Mouse (Mus musculus) embryonic facial prominence, embryonic 13.5 days (tissue): ENCODE data around the gene Pla1a. TPM values are rescaled to one million over a fixed set of nuclear protein-coding genes. Genes with fewer than 3 reads are reported as not detected.

Experiments
- ATAC-seq: fragments of 200-750 bp; cut with Nextera tagmentation; 2 replicates; pipeline ENCODE4 v1.8.0; 2017; ENCODE audit warnings: low read depth; ENCODE audit not compliant: insufficient number of reproducible peaks, insufficient read depth, low FRiP score, low TSS enrichment
- H3K27ac ChIP-seq: fragments of 300-500 bp; sonication (generic); 2 replicates; pipeline ENCODE4 v1.5.1; 2015; ENCODE audit warnings: moderate library complexity, mild to moderate bottlenecking, inconsistent platforms
- H3K27me3 ChIP-seq: fragments of 300-500 bp; sonication (generic); 2 replicates; pipeline ENCODE4 v1.6.1; 2015; ENCODE audit warnings: mild to moderate bottlenecking, inconsistent platforms
- H3K36me3 ChIP-seq: fragments of 300-500 bp; sonication (generic); 2 replicates; pipeline ENCODE4 v1.6.1; 2015; ENCODE audit warnings: mild to moderate bottlenecking, inconsistent platforms
- H3K4me1 ChIP-seq: fragments of 300-500 bp; sonication (generic); 2 replicates; pipeline ENCODE4 v1.6.1; 2015; ENCODE audit warnings: inconsistent platforms
- H3K4me2 ChIP-seq: fragments of 300-500 bp; sonication (generic); 2 replicates; pipeline ENCODE4 v1.6.1; 2015; ENCODE audit warnings: moderate library complexity, mild to moderate bottlenecking, inconsistent platforms
- H3K4me3 ChIP-seq: fragments of 300-500 bp; sonication (generic); 2 replicates; pipeline ENCODE4 v1.5.1; 2015; ENCODE audit warnings: mild to moderate bottlenecking, inconsistent platforms
- H3K9ac ChIP-seq: fragments of 300-500 bp; sonication (generic); 2 replicates; pipeline ENCODE4 v1.6.1; 2015; ENCODE audit warnings: mild to moderate bottlenecking, inconsistent platforms
- H3K9me3 ChIP-seq: fragments of 300-500 bp; sonication (generic); 2 replicates; pipeline ENCODE4 v1.6.1; 2016; ENCODE audit warnings: inconsistent platforms
- WGBS: fragments of 180-500 bp; shearing (Covaris S2); methylation state at CpG from one replicate; pipeline ENCODE4 v1.1.7; 2015; ENCODE audit warnings: mixed read lengths; 5-methylcytosine and 5-hydroxymethylcytosine counted together
- polyA plus RNA-seq: library from polyadenylated mRNA; unstranded; fragments of >200 nt; fragmentation: Nextera tagmentation; extraction: Ambion mirVana; gene quantifications from 2 replicates; pipeline ENCODE4 v1.2.1, GENCODE M21; 2015

Pla1a gene
- polyA plus RNA-seq, 1 experiment from 2014 or later, result 0.20 TPM

DNA sequence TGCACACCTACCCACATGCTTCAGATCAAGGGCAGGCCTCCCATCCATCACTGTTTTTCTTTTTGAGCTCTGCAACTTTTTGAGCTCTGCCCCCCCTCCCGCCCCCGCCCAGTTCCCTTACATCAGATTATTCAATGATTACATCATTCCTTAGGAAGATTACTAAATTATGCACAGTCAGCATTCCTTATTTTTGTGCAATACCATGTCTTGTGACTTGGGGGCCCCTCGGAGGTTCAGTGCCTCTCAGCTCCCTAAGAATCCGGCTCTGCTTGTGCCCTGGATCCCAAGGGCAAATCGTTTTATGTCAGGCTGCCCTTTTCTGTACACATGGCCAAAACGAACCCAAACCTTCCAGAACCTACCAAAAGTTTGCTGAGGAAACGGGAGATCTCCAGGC, 18.0 kb downstream of the Pla1a start:
- no peak for ATAC-seq
- Histone ChIP-seq H3K4me1 (peaks cover 8% of the 10 kb centered on the region), H3K27me3 (no peaks in the 10 kb centered on the region), H3K36me3 (no peaks in the 10 kb centered on the region), H3K9ac (no peak overlapping the region), H3K9me3 (no peaks in the 10 kb centered on the region), H3K4me3 (no peak overlapping the region), H3K4me2 (no peak overlapping the region), H3K27ac (no peak overlapping the region)
- 82% methylated on average over 7 of the region's 7 CpGs for WGBS

GRCm38 (mm10) chr16:38408416-38408815, 24.5 kb downstream of the Pla1a start:
- Histone ChIP-seq H3K4me3 (no peak overlapping the region), H3K4me2 (no peak overlapping the region), H3K27ac (no peak overlapping the region), H3K27me3 (no peaks in the 10 kb centered on the region), H3K4me1 (no peaks in the 10 kb centered on the region), H3K9ac (no peak overlapping the region), H3K9me3 (no peaks in the 10 kb centered on the region), H3K36me3 (no peaks in the 10 kb centered on the region)
- ATAC-seq, result no peak
- 87% methylated on average over 8 of the region's 8 CpGs for WGBS

- no peak overlapping the region for H3K9ac ChIP-seq
- no peaks in the 10 kb centered on the region for H3K36me3 ChIP-seq
- H3K4me2 ChIP-seq, result no peak overlapping the region
- no peak for ATAC-seq
- H3K27me3 ChIP-seq, result no peaks in the 10 kb centered on the region
- no peak overlapping the region for H3K4me3 ChIP-seq
- no peaks in the 10 kb centered on the region for H3K4me1 ChIP-seq
- H3K27ac ChIP-seq, result no peak overlapping the region
- WGBS, result 28% methylated on average over 5 of the region's 5 CpGs
- H3K9me3 ChIP-seq, result no peaks in the 10 kb centered on the region
Observed at GRCm38 (mm10) chr16:38407584-38407983, 25.4 kb downstream of the Pla1a start.

DNA sequence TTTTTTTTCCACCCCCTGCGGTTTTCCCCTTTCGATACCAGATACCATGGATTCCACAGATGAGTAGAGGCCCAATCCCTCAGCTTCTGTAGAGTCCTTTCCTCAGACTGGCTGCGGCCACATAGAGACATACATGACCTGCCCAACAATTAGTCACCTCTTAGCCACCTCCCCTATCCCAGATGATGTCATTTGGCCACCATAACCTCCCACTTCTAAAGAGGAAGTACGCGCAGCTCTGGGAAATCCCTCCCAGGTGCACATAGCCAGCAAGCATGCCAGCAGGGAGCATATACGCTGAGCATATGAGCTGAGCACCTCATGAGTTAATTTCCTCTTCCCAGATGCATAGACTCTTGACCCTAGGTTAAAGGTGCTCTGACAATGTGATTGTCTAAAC, 26.2 kb downstream of the Pla1a start:
- 83% methylated on average over 6 of the region's 6 CpGs for WGBS
- no peaks in the 10 kb centered on the region for H3K36me3 ChIP-seq
- no peak overlapping the region for H3K27ac ChIP-seq
- no peaks in the 10 kb centered on the region for H3K27me3 ChIP-seq
- ATAC-seq, result no peak
- no peaks in the 10 kb centered on the region for H3K9me3 ChIP-seq
- H3K4me1 ChIP-seq, result no peaks in the 10 kb centered on the region
- H3K9ac ChIP-seq, result no peak overlapping the region
- no peak overlapping the region for H3K4me3 ChIP-seq
- no peak overlapping the region for H3K4me2 ChIP-seq

DNA sequence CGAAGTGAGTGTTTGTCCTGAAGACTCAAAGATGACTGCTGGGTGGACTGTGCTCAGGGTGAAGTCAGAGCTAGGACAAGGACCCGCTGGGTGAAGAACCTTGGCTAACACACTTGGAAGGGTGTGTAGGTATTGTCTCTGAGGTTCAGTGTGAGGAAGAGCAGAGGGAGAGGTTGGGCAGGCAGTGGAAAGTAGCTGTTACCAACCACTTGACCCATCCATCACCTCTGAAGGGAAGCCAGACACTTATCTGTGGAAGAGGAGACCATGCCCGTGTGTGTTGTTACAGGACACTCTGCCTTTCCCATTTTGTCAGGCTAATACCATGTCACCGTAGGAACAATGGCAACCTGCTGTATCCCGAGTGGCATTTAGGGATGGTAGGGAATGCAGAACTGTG, 26.7 kb downstream of the Pla1a start:
- Histone ChIP-seq H3K4me2 (no peak overlapping the region), H3K4me3 (no peak overlapping the region), H3K4me1 (no peaks in the 10 kb centered on the region), H3K27ac (no peak overlapping the region), H3K36me3 (no peaks in the 10 kb centered on the region), H3K9ac (no peak overlapping the region), H3K27me3 (no peaks in the 10 kb centered on the region), H3K9me3 (no peaks in the 10 kb centered on the region)
- 83% methylated on average over 5 of the region's 5 CpGs for WGBS
- ATAC-seq, result no peak

- Histone ChIP-seq H3K27ac (no peak overlapping the region), H3K4me3 (no peak overlapping the region), H3K4me2 (no peak overlapping the region), H3K9me3 (no peaks in the 10 kb centered on the region), H3K4me1 (peaks cover 15% of the 10 kb centered on the region), H3K9ac (no peak overlapping the region), H3K36me3 (no peaks in the 10 kb centered on the region), H3K27me3 (no peaks in the 10 kb centered on the region)
- ATAC-seq, result no peak
- WGBS, result 89% methylated on average over 7 of the region's 7 CpGs
Observed at GRCm38 (mm10) chr16:38403639-38404038, 29.3 kb downstream of the Pla1a start.

DNA sequence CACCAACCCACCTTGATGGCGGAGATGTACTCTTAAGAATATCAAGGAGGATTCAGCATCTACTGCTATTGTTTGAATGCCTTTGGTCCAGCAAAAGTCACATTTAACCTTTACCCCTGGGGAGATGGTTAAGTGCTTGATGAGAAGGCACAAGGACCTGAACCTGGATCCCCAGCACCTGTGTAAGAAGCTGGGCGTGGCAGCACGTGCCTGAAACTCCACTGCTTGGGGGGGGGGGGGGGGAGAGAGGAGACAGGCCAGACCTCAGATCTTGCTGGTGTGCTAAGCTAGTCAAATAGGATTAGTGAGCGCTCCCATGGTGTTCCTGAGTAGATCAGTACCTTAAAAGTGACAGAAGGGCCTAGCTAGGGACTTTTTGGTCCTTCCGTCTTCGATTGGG, 31.5 kb downstream of the Pla1a start:
- 82% methylated on average over 6 of the region's 6 CpGs for WGBS
- Histone ChIP-seq H3K9ac (no peak overlapping the region), H3K4me1 (peaks cover 18% of the 10 kb centered on the region), H3K4me3 (no peak overlapping the region), H3K4me2 (no peak overlapping the region), H3K36me3 (no peaks in the 10 kb centered on the region), H3K27ac (no peak overlapping the region), H3K9me3 (no peaks in the 10 kb centered on the region), H3K27me3 (no peaks in the 10 kb centered on the region)
- ATAC-seq, result no peak

DNA sequence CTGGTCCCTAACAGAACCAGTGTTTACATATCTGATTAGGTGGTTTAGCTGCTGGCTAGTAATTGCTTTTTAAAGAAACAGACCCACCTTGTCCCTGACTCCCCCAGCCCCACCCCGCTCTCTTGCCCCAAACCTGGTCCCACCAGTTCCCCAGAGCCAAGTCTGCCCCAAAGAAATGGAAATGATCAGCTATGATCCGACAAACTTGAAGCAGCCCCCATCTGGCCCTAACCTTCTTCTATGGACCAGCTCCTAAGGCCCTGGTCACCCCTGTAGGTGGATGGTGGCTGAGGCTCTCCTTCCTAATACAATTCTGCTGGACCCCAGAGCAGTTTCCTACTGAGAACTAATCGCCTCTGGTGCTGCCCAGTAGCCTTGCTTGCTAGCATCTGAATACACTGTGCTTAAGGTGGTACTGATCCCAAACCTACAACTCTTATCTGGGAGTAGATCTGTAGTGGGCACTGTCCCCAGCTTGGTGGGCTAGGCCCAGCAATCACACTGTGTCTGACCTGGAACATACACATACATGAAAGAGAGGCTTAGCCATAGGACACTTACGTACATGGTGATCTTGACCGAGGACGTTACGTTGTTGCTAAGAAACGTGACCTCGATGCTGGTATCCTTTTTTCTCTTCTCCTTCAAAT, 32.5 kb downstream of the Pla1a start:
- H3K9ac ChIP-seq, result peak overlapping the region; percentile 61
- peak overlapping the region; percentile 60 for H3K4me2 ChIP-seq
- H3K27ac ChIP-seq, result peak overlapping the region; percentile 79
- H3K4me1 ChIP-seq, result peaks cover 25% of the 10 kb centered on the region
- H3K36me3 ChIP-seq, result no peaks in the 10 kb centered on the region
- no peaks in the 10 kb centered on the region for H3K9me3 ChIP-seq
- ATAC-seq, result 0 out of 2 replicates have a peak, but pooled peaks have one; percentile 28
- peak overlapping the region; percentile 31 for H3K4me3 ChIP-seq
- H3K27me3 ChIP-seq, result no peaks in the 10 kb centered on the region
- WGBS, result 76% methylated on average over 9 of the region's 9 CpGs

DNA sequence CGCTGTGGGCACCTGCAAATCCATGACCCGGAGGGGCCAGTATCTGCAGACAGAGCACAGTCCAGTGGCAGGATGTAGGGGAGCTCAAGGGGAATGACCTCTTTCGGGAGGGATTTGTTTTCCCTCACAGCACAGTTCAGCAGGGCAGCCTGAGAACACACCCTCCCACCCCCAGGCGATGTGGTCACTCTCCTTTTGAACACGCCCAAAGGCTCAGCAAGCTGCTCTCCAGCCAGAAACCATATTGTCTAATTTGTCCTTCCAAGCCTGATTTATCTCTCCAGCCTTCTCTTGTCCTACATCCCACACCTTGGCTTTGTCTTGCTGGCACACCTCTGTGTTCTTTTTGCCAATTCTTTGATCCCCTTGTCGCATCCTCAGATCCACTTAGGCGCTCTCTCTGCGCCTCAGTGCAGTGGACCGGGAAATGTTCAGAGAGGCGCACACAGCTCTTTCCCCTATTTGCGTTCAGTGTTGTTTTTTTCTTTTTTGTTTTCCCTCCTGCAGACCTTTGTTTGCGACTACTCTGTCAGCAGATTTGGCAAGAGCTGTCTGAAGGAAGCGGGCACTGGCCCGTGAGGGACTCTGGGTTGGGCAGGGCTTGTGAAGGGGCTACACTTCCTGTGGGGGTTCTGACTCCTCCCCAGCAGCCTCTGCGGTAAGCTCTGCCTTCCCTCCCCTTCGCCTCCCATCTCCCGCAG, 33.3 kb downstream of the Pla1a start:
- peak overlapping the region; percentile 61 for H3K9ac ChIP-seq
- 8% methylated on average over 17 of the region's 17 CpGs for WGBS

GRCm38 (mm10) chr16:38399076-38399475, 33.9 kb downstream of the Pla1a start:
- peaks cover 32% of the 10 kb centered on the region for H3K4me1 ChIP-seq
- peak overlapping the region; percentile 60 for H3K4me2 ChIP-seq
- peak overlapping the region; percentile 79 for H3K27ac ChIP-seq
- no peaks in the 10 kb centered on the region for H3K36me3 ChIP-seq
- H3K9me3 ChIP-seq, result no peaks in the 10 kb centered on the region
- peak overlapping the region; percentile 61 for H3K9ac ChIP-seq
- 63% methylated on average over 3 of the region's 3 CpGs for WGBS
- no peak overlapping the region for H3K4me3 ChIP-seq
- H3K27me3 ChIP-seq, result no peaks in the 10 kb centered on the region
- ATAC-seq, result no peak

More for the DNA sequence above, 33.3 kb downstream of the Pla1a start:
- H3K36me3 ChIP-seq, result no peaks in the 10 kb centered on the region
- H3K4me2 ChIP-seq, result peak overlapping the region; percentile 60
- no peaks in the 10 kb centered on the region for H3K27me3 ChIP-seq
- H3K9me3 ChIP-seq, result no peaks in the 10 kb centered on the region
- H3K27ac ChIP-seq, result peak overlapping the region; percentile 79
- ATAC-seq, result peak; percentile 84
- peak overlapping the region; percentile 31 for H3K4me3 ChIP-seq
- H3K4me1 ChIP-seq, result peaks cover 29% of the 10 kb centered on the region

GRCm38 (mm10) chr16:38398266-38398665, 34.7 kb downstream of the Pla1a start:
- no peak overlapping the region for H3K4me3 ChIP-seq
- peaks cover 33% of the 10 kb centered on the region for H3K4me1 ChIP-seq
- no peaks in the 10 kb centered on the region for H3K36me3 ChIP-seq
- no peaks in the 10 kb centered on the region for H3K9me3 ChIP-seq
- no peaks in the 10 kb centered on the region for H3K27me3 ChIP-seq
- ATAC-seq, result no peak
- H3K4me2 ChIP-seq, result no peak overlapping the region
- 88% methylated on average over 6 of the region's 6 CpGs for WGBS
- no peak overlapping the region for H3K9ac ChIP-seq
- H3K27ac ChIP-seq, result no peak overlapping the region

DNA sequence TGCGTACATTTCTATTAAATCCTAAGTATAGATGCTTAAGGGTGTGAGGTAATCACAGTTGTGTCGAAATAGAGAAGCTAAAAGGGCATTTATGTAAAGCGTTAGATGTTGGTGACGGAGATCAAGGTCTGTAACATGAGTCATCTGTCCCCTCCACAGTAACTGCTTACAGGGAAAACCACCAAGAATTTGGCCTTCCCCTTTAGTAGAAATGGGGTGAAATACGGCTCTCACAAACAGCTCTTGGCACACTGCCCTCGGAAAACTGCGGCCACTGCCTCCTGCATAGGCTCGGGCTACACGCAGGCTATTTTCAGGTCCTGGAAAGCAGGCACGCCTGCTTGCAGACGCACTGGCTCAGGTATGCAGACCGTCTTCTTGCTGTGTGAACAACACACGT, 36.8 kb downstream of the Pla1a start:
- peak overlapping the region; percentile 45; the same call in 1 of the 2 replicates for H3K27ac ChIP-seq
- ATAC-seq, result no peak

More for the DNA sequence above, 36.8 kb downstream of the Pla1a start:
- Histone ChIP-seq H3K36me3 (no peaks in the 10 kb centered on the region), H3K4me1 (peaks cover 33% of the 10 kb centered on the region), H3K4me3 (no peak overlapping the region), H3K9me3 (no peaks in the 10 kb centered on the region), H3K9ac (no peak overlapping the region), H3K4me2 (peak overlapping the region; percentile 19; the same call in 1 of the 2 replicates), H3K27me3 (no peaks in the 10 kb centered on the region)
- WGBS, result 32% methylated on average over 13 of the region's 13 CpGs
